Mouse (Mus musculus): ENCODE results near the gene Magi1. TPM values are rescaled to one million over a fixed set of nuclear protein-coding genes. Genes with fewer than 3 reads are reported as not detected.
A peak's percentile ranks its signal among the peaks of the same experiment; 100 is the strongest.

The Magi1 gene
- polyA plus RNA-seq, 1 experiment from 2014 or later, result 19.4 TPM

DNA sequence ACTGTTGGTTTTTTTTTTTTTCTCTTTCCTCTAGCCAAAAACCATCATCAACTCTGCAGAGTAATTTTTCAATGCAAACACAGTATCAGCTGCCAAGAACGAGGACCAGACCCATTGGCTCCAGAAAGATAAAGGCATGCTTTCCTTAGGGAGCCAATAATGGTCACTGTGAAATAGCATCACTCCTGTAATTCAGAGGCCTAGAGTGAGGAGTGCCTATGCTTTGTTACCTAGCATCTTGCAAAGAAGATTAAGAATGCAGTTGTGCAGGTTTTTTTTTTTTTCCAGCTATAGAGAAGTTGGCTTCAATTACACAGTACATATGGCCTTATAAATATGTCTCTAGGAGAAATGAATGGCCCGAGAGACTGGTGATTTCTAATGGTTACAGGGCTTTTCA is 560.5 kb downstream of the Magi1 start:
- WGBS, result 82% methylated on average over 2 of the region's 2 CpGs
- no peak for DNase-seq (ENCODE audit: low spot score)
- peaks cover 30% of the 10 kb centered on the region for H3K4me1 ChIP-seq
- H3K36me3 ChIP-seq, result no peaks in the 10 kb centered on the region
- H3K9me3 ChIP-seq (replicated peaks), result no peaks in the 10 kb centered on the region
- 0 out of 2 replicates have a peak, but pooled peaks cover 7% of the 10 kb centered on the region for H3K27me3 ChIP-seq (ENCODE audit: low read depth, poor library complexity, severe bottlenecking)
- H3K27ac ChIP-seq (replicated peaks), result no peak overlapping the region
- no peak overlapping the region for H3K4me3 ChIP-seq

DNA sequence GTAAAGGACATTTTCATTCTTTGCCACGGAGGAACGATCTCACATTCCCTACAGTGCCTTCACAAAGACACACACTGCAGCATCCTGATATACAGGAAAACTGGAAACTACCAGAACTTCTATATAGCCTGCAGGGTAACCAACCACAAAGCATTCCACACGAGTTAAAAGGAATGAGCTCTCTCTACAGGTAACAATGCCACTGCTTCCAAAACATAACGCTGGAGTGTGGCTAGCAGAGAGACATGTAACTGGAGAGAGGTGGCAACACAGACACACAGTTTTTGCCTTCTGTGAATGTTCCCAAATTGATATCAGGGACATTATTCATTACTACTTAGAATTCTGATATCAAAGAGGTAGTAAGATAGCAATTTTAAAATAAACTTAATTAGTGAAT is 564.2 kb downstream of the Magi1 start:
- Histone ChIP-seq H3K4me1 (peaks cover 40% of the 10 kb centered on the region), H3K4me3 (no peak overlapping the region), H3K9me3 (replicated peaks) (no peaks in the 10 kb centered on the region), H3K27ac (replicated peaks) (no peak overlapping the region), H3K36me3 (no peaks in the 10 kb centered on the region), H3K27me3 (ENCODE audit: low read depth, poor library complexity, severe bottlenecking) (peaks cover 38% of the 10 kb centered on the region)
- DNase-seq (ENCODE audit: low spot score), result no peak
- 63% methylated on average over 4 of the region's 4 CpGs for WGBS

DNA sequence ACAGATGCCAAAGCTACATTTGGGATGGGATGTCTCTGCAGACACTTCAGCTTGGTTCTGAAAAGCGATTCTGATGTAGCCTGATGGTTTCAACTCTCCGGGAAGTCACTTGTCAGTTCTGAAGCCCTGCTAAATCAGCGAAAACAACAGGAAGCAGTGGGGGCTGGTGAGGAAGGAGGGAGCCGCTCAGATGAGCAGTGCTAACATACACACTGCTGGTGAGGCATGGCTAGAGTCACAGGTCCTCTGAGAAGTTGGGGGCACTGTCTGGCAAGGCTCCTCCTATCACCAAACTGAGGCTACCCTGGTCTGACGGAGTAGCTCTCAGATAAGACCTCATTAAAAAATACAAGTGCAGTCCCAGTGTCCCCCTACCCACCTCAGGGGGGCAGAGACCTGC is 565.3 kb downstream of the Magi1 start:
- DNase-seq (ENCODE audit: low spot score), result peak; percentile 14
- Histone ChIP-seq H3K27ac (replicated peaks) (no peak overlapping the region), H3K4me3 (no peak overlapping the region), H3K27me3 (ENCODE audit: low read depth, poor library complexity, severe bottlenecking) (peaks cover 38% of the 10 kb centered on the region), H3K4me1 (peaks cover 40% of the 10 kb centered on the region), H3K36me3 (no peaks in the 10 kb centered on the region), H3K9me3 (replicated peaks) (no peaks in the 10 kb centered on the region)
- 15% methylated on average over 5 of the region's 5 CpGs for WGBS

DNA sequence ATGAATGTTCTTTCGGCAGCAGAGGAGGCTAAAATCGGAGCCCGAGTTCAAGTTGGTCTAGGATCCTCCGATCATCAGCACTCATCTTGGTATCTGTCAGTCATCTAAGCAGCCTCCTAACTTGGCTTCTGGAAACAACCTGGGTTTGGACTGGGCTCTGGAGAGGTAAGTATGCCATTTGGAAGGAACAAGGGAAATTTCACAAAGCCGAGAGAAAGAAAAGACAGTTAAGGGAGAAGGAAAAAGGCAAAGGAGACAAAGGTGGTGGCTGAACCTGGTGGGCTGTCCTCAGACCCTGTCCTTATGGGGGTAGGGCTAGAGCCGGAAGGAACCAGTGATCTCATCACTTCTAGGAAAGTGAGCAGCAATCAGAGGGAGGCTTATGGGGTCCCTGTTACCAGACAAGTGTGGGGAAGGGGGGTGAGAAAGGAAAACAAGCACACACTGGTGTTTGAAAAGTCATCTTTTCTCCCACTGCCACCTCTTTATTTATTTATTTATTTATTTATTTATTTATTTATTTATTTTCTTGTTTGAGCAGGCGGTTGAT is 565.8 kb downstream of the Magi1 start:
- H3K9me3 ChIP-seq (replicated peaks), result no peaks in the 10 kb centered on the region
- peaks cover 40% of the 10 kb centered on the region for H3K4me1 ChIP-seq
- peak; percentile 23 for DNase-seq (ENCODE audit: low spot score)
- no peak overlapping the region for H3K27ac ChIP-seq (replicated peaks)
- peak overlapping the region; percentile 49; the same call in 1 of the 2 replicates for H3K4me3 ChIP-seq
- WGBS, result 39% methylated on average over 7 of the region's 7 CpGs
- no peaks in the 10 kb centered on the region for H3K36me3 ChIP-seq
- H3K27me3 ChIP-seq (ENCODE audit: low read depth, poor library complexity, severe bottlenecking), result peaks cover 38% of the 10 kb centered on the region

DNA sequence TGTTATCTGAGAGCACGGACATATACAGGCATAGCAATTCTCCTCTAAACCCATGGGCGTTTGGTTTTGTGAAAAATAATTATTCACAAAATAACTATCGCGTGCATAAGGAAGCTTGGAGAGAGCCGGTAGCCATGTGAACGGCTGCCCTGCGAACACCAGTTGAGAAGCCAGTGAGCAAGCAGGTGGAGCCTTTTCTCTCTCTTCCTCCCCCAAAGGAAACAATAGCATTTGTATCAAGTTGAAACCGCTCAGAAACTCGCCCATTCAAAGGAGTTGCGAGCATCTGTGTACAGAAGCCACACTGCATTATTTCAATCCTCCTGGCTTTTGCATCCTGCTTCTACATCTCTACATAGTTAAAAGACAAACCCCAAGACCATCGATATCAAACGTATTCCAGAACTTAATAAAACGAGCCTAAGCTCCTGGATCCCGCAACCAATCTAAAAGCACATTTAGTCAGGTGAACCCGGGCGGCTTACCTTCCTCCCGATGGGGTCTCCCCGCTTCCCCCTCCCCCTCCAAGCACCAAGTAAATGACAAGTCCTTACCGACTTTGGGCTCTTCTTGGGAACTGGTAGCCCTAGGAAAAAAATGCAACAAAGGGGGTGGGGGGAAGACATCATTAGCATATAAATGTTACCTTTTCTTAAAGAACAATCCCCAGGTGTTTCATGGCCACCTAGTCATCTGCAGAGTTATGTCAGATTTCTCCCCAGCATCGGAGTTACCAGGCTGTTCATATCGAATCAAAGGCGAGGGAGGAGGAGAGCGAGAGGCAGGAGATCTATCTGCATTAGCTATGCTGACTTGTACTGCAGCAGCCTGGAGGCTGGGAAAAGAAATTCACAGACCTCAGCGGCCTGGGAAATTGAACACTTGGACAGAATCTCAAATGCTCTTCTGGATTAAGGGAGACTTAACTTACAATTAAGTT is 566.8 kb downstream of the Magi1 start:
- DNase-seq (ENCODE audit: low spot score), result peak; percentile 22
- Histone ChIP-seq H3K4me3 (peak overlapping the region; percentile 49), H3K27ac (replicated peaks) (peak overlapping the region; percentile 38), H3K36me3 (no peaks in the 10 kb centered on the region), H3K4me1 (peaks cover 40% of the 10 kb centered on the region), H3K27me3 (ENCODE audit: low read depth, poor library complexity, severe bottlenecking) (peaks cover 38% of the 10 kb centered on the region), H3K9me3 (replicated peaks) (no peaks in the 10 kb centered on the region)
- WGBS, result 5% methylated on average over 24 of the region's 24 CpGs

DNA sequence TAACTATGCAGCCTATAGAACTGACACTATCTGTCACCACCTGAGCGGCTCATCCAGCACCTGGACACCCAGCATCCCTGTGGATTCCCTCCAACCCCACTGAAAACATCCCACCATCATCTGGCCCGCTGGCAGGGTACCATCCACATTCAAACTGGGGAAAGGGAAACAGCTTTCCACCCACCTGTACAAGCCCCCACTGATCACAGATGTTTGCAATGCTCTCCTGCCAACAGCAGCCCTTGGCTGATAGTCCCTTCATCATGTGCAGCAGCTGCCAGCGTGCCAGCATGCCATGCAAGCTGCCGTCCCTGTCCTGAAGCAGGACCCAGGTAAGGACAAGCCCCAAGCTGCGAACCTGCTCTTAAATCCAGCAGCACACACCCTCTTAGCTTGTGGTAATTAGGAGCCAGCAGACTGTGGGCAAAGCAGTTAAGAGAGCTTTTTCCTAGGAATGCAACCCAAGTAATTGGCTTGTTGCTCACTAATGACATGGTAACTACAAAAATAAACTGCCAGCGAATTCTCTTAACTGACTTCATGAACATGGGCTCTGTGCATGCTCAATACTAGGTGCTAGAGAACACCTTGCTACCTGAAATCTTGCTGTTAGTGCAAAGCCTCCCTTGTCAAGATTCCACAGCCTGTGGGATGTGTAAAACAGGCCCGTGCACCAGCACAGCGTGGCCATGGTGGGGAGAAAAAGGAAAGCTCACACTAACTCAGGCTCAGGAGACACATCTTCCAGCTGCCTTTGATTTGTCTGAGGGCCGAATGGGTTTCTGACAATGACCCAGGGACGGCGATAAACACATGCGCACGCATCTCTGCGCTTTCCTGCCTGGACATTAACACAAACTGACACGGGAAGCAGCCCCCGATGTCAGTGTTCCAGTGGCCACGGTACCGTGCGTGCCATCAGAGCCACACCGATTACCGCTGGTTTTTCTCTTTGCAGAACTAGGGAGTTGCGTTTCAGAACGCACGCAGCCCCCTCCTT is 568.2 kb downstream of the Magi1 start:
- Histone ChIP-seq H3K4me1 (peaks cover 40% of the 10 kb centered on the region), H3K27me3 (ENCODE audit: low read depth, poor library complexity, severe bottlenecking) (peaks cover 38% of the 10 kb centered on the region), H3K4me3 (peak overlapping the region; percentile 49), H3K9me3 (replicated peaks) (no peaks in the 10 kb centered on the region), H3K27ac (replicated peaks) (0 out of 2 replicates have a peak overlapping the region, but pooled peaks have one; percentile 1), H3K36me3 (no peaks in the 10 kb centered on the region; the same call in 1 of the 2 replicates)
- DNase-seq (ENCODE audit: low spot score), result peak; percentile 26
- 41% methylated on average over 24 of the region's 24 CpGs for WGBS

DNA sequence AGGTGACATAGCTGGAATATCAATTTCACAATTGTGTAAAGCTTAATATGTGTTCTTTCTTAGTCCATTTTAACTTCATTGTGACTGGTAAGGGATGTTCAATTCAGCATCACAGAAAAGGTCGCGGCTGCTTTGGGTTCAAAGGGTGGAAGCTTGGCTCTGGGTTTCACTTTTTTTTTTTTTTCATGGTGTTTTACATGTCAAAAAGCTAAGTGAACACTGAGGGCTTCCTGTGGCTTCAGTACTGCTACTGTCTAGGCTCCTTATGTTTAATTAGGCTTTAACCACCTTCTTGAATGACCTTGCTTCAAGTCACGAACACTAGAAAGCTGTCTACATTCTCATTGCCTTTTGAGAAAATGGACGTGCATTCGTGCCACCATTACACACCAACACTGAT is 579.4 kb downstream of the Magi1 start:
- Histone ChIP-seq H3K27ac (replicated peaks) (no peak overlapping the region), H3K36me3 (peaks cover 36% of the 10 kb centered on the region), H3K9me3 (replicated peaks) (no peaks in the 10 kb centered on the region), H3K27me3 (ENCODE audit: low read depth, poor library complexity, severe bottlenecking) (no peaks in the 10 kb centered on the region), H3K4me3 (no peak overlapping the region), H3K4me1 (peaks cover 24% of the 10 kb centered on the region)
- DNase-seq (ENCODE audit: low spot score), result no peak
- 61% methylated on average over 5 of the region's 5 CpGs for WGBS

DNA sequence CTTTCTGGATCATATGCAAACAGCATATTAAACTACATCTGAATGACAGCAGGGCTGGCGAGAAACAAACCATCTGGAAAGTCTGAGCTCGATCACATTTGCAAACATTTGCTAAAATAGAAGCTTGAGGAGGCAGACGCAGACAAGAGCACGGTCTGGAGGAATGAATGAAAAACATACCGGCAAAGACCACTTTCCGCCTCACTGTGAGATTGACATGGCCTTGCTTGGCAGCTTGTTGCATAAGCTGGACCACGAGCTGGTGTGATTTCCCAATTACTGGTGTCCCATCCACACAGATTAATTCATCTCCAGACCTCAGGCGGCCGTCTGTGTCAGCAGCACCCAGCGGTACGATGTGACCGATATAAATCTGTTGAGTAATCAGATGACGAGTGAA is 584.3 kb downstream of the Magi1 start:
- Histone ChIP-seq H3K36me3 (peaks cover 64% of the 10 kb centered on the region), H3K9me3 (replicated peaks) (no peaks in the 10 kb centered on the region), H3K4me1 (peaks cover 39% of the 10 kb centered on the region), H3K27me3 (ENCODE audit: low read depth, poor library complexity, severe bottlenecking) (no peaks in the 10 kb centered on the region), H3K4me3 (no peak overlapping the region), H3K27ac (replicated peaks) (no peak overlapping the region)
- DNase-seq (ENCODE audit: low spot score), result no peak
- 89% methylated on average over 13 of the region's 13 CpGs for whole genome bisulfite sequencing

DNA sequence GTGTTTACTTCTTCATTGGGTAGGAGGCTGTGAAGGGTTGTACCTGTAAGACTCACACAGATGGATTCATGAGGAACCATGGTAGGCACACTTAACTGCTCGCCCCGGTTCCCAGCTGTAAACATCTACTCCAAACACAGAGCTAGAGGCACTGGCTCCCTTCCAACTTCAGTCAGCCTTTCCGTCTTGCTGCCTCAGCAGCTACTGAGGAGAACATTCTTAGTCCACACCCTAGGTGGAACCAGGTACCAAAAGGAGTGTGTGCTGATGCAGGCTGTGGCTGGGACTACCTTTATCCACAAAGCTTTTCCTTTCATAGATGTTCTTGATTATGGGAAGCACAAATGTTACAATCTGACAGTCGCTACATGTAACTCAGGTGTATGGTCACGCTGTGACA is 585.8 kb downstream of the Magi1 start:
- H3K36me3 ChIP-seq, result peaks cover 68% of the 10 kb centered on the region
- no peaks in the 10 kb centered on the region for H3K27me3 ChIP-seq (ENCODE audit: low read depth, poor library complexity, severe bottlenecking)
- H3K4me1 ChIP-seq, result peaks cover 31% of the 10 kb centered on the region
- H3K9me3 ChIP-seq (replicated peaks), result no peaks in the 10 kb centered on the region
- no peak for DNase-seq (ENCODE audit: low spot score)
- no peak overlapping the region for H3K27ac ChIP-seq (replicated peaks)
- no peak overlapping the region for H3K4me3 ChIP-seq
- WGBS, result 95% methylated on average over 5 of the region's 5 CpGs

DNA sequence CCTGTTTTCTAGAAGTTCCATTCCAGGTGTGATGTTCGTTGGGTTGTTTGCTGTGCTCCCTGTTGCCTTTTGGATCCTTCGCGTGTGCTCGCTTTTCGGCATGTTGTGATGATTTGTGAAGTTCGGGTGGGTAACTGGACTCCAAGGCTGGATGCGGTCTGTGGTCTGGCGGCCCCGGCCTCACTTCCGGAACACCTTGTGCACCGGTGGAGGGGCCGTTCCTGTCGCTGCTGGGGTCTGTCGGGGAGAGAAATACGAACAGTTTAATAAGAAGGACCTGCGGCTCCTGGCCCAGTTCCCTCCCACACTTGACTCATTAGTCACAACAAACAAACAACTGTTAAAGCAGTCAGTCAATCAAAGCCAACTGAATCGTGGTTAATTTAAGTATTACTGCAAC is 605.0 kb downstream of the Magi1 start:
- no peak for DNase-seq (ENCODE audit: low spot score)
- H3K27ac ChIP-seq (replicated peaks), result no peak overlapping the region
- 0 out of 2 replicates have a peak, but pooled peaks cover 4% of the 10 kb centered on the region for H3K4me1 ChIP-seq
- peaks cover 5% of the 10 kb centered on the region; the same call in 1 of the 2 replicates for H3K9me3 ChIP-seq (replicated peaks)
- H3K27me3 ChIP-seq (ENCODE audit: low read depth, poor library complexity, severe bottlenecking), result peaks cover 14% of the 10 kb centered on the region
- WGBS, result 75% methylated on average over 17 of the region's 17 CpGs
- no peak overlapping the region for H3K4me3 ChIP-seq
- H3K36me3 ChIP-seq, result peaks cover 62% of the 10 kb centered on the region

DNA sequence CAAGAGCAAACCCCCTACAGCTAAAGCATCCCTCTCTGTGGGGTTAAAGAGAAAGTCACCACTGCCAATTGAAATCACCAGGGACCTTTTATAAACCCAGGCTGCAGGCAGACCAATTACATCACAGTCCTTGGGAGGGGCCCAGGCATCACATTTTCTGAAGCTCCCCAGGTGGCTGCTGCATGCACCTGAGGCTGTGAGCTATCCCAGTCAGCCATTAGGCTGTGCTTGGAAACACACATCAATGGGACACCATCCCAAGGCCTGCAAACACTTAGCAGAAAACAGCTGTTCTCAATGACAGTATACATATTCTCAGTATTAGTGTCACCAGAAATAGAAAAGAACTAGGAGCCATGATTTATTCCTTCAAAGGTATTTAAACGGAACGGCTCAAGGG is 617.0 kb downstream of the Magi1 start:
- H3K27me3 ChIP-seq (ENCODE audit: low read depth, poor library complexity, severe bottlenecking), result no peaks in the 10 kb centered on the region
- 67% methylated on average over 2 of the region's 2 CpGs for WGBS
- peaks cover 3% of the 10 kb centered on the region; the same call in 1 of the 2 replicates for H3K4me1 ChIP-seq
- H3K36me3 ChIP-seq, result no peaks in the 10 kb centered on the region
- H3K27ac ChIP-seq (replicated peaks), result no peak overlapping the region
- no peak overlapping the region for H3K4me3 ChIP-seq
- no peaks in the 10 kb centered on the region for H3K9me3 ChIP-seq (replicated peaks)
- DNase-seq (ENCODE audit: low spot score), result no peak

DNA sequence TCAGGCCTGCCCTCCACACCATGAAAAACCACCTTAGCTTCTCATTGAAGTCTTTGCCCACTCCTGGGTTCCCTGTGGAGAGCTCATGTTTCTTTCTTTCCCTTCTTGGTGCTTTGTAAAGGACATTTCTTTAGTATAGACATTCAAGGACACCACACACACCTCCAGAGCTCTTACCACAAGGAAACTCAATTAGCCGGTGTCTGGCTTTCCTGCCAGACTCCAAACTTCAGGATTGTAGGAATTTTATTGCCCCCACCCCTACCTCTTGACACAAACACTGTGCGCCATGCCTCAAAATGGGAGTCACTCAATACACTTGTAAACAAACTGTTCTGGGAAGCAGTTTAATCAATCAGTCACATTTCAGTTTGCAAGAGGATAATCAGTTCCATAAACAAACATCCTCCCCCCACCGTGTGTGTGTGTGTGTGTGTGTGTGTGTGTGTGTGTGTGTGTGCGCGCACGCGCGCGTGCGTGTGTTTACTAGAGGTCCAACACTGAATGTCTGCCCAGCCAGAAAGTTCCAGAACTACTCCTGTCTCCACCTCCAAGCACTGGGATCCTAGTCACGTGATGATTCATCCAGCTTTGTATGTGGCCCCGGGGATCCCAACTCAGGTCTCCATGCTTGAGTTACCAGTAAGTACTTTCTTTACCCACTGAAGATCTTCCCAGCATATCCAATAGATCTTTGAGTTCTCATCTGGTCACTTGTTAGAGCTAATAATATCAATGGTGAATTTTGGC is 618.5 kb downstream of the Magi1 start:
- H3K9me3 ChIP-seq (replicated peaks), result no peaks in the 10 kb centered on the region
- WGBS, result 93% methylated on average over 12 of the region's 12 CpGs
- H3K27ac ChIP-seq (replicated peaks), result no peak overlapping the region
- DNase-seq (ENCODE audit: low spot score), result no peak
- no peak overlapping the region for H3K4me3 ChIP-seq
- no peaks in the 10 kb centered on the region for H3K36me3 ChIP-seq
- H3K4me1 ChIP-seq, result peaks cover 3% of the 10 kb centered on the region; the same call in 1 of the 2 replicates
- no peaks in the 10 kb centered on the region for H3K27me3 ChIP-seq (ENCODE audit: low read depth, poor library complexity, severe bottlenecking)

Measured in midbrain, embryonic 10.5 days (tissue).